Mouse (Mus musculus) liver, adult (tissue): Measurements from ENCODE around the gene Leo1.

Source experiments
- GATA4 ChIP-seq: IDR thresholded peaks from 2 replicates; pipeline ENCODE4 v1.6.1; 2014; ENCODE audit warnings: mild to moderate bottlenecking, low read length; ENCODE audit not compliant: insufficient replicate concordance

Leo1 gene

DNA sequence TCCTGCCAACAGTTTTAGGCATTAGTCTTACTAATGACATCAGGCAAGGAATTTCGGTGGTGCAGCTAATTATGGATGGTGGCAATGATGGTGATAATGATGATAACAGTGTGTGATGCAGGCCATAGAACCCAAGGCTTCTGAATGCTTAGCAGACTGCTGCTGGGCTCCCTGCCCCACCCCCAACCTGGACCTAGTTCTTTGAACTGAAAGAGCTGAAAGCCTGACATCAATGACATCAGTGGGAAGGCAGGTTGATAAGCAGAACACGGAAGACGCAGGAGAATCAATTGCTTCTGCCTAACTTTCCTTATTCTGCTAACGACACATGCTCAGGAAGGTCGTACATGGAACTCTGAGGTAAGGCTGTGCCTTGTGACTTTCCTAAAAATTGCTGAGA, 28.1 kb upstream of the Leo1 start:
- no peak for TF ChIP-seq GATA4

DNA sequence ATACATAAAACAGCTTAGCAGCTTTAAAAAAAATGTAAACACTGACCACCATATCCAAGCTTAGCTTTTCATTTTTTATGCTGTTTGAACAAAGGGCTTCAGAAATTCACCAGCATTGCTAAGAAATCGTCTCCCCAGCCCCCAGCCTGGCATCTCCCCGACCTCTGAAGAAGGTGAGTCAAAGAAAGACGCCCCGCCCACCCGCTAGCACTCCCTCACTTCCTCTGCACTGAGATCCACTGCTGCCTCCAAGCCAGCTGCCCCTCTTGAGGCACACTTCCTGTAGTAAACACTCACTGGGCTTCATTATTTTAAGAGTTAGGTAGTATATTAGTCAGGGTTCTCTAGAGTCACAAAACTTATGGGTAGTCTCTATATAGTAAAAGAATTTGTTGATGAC, 27.1 kb upstream of the Leo1 start:
- no peak for TF ChIP-seq GATA4

DNA sequence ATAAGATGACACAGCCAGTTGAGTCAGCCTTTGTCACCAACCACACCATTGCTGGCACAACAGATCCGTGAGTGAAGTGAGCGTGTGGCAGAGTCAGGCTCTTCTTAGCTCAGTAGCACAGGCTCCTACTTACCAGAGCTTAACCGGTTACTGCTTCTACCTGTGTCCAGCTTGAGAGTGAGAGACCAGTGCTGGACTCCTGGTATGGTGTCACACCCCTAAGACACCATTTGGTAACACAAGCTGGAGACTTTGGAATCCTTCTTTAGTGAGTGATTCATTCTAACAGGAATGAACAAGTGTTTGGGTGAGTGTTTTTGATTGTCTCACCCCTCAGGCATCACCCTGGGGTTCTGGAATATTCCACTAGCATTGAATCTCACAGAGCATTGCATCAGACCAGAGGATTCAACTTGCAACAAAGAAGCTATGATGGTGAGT, 19.1 kb upstream of the Leo1 start:
- TF ChIP-seq GATA4, result no peak

DNA sequence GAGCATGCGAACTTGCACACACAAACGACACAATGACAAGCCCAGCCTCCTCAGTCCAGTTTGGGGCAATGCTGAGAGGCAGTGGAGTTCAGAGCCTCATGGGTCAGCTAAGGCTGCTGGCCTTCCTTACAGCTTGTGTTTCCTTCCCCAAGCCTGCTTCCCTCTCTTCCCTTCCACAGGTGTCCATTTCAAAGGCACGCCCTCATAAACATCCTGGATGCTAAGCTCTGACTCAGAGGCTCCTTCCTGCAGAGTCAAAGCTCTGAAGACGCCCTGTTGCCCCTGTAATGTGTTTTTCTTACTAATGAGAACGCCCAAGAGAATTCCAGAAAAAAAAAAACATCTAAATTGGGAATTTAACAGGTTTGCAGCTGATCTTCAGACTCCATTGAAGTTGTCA, 17.6 kb upstream of the Leo1 start:
- TF ChIP-seq GATA4, result no peak

DNA sequence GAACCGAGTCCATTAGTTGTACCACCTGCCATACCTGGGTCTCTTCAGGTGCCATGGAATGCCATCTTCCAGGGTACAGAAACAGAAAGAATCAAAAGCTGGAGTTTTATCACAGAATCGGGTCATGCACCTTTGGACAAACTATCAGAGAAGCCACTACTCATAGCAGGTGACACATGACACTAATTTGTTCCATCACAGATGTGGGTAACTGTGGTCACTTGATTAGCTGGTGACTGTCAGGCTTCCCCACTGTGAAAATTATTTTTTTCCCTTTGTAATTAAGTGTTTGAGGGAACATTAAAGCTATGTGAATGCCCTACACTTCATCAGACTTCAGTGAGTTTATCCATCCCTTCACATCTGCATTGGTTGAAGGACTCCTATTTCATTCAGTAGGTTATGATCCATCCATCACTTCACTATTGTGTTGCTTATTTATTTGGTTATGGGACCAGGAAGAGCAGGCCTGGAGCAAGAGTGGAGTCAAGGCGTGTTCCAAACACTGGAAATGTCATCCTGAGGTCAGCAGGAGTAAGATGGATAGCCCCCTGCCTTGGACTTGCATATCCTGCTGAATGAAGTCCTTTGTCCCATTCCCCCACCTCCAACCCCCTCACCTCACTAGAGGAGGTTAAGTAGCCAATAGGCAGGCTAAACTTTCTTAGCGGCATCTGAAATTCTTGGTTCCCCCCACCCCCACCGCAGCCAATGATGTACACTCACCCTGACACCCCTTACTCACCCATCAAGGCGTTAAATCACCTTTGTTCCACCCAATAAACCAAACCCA, 16.8 kb upstream of the Leo1 start:
- TF ChIP-seq GATA4, result no peak

DNA sequence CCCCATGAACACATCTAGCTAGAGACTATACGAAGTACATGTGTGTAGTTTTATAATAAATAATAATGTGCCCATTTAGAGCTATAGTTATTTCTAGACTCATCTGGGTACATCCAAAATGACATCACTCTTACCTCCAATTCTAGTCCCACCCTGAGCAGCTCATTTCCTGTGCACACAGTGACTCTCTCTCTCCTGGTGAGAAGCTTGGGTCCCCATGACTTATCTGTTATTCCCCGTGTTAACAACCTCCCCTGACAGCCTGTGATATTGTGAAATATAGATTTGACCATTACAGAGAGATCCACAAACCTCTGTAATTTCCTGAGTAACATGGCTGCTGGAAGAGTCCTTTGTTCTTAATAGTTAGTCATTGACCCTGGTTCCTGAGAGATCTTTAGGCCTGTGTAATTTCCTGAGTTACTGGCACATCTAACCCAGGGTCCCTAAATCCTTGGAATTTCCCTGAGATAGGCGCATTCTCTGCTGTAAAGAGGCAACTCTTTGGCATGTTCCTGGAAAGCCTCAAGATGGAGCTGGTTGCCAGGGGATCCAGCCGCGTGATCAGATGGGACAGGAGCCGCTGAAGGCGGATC, 15.4 kb upstream of the Leo1 start:
- peak; percentile 47; the same call in 1 of the 2 replicates for TF ChIP-seq GATA4

DNA sequence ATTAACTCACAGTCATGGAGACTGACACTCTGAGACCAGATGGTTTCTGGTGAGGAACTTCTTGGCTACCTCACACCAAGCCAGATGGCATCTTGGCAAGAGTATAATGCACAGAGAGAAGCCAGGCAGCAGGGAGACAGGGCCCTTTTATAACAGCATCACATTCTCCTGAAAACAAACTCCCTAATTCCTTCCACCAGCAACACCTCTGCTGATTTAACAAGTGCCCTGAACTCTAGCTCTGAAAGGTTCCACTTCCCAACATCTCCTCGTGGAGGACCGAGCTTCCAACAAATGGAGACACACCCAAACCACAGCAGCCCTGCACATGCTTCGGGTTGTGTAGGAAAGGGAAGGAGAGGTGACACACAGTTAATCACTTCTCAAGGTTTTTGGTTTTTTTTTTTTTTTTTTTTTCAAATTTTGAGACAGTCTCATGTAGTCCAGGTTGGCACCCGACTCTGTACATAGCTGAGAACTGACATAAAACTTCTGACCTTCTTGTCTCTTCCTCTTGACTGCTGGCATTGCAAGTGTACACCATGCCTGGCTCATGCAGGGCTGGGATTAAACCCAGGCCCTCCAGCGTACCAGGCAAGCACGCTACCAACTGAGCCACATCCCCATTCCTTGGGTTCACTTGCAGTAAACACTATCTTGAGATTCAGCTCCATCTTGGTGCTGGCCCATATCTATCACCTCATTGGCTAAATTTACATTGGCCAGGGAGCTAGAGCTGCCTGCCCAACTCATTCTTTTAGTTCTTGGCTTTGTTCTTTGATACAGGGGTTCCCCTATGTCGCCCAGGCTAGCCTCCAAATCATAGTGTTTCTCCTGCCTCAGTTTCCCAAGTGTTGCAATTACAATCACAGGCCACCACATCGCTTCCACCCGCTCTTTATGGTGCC, 13.7 kb upstream of the Leo1 start:
- TF ChIP-seq GATA4, result no peak

DNA sequence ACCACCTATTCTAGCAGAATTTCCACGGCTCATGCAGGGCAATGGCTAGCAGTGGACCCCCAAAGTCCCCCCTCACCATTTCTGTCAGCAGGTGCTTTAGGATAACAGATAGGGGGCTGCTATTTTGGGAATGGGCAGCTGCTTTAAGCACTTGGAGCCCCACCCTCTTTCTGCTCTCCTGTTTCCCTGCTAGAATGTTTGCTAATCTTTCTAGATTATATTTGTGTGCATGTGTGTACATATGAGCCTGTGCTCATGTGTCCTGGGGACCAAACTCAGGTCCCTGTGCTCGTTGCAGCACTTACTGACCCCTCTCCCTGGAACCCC, 13.1 kb upstream of the Leo1 start:
- TF ChIP-seq GATA4, result no peak

DNA sequence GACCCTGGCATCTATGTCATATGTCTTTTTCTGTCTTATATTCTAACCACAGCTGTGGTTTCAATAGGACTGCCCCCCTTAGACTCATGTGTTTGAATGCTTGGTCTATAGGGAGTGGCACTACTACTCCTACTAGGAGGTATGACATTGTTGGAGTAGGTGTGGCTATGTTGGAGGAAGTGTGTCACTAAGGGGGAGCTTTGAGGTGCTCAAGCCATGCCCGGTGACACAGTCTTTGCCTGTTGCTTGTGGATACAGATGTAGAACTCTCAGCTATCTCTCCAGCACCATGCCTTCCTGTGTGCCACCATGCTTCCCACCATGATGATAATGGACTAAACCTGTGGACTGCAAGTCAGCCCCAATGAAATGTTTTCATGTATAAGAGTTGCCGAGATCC, 12.3 kb upstream of the Leo1 start:
- no peak for TF ChIP-seq GATA4

DNA sequence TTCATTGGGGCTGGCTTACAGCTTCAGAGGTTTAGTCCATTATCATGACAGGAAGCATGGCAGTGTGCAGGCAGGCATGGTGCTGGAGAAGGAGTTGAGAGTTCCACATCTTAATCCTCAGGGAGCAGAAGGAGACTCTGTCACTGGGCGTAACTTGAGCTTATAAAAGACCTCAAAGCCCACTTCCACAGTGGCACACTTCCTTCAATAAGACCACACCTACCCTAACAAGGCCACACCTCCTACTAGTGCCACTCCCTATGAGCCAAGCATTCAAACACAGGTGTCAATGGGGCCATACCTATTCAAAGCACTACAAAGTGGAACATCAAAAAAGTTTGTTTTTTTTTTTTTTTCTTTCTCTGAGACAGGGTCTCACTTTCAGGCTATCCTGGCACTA, 11.7 kb upstream of the Leo1 start:
- no peak for TF ChIP-seq GATA4

DNA sequence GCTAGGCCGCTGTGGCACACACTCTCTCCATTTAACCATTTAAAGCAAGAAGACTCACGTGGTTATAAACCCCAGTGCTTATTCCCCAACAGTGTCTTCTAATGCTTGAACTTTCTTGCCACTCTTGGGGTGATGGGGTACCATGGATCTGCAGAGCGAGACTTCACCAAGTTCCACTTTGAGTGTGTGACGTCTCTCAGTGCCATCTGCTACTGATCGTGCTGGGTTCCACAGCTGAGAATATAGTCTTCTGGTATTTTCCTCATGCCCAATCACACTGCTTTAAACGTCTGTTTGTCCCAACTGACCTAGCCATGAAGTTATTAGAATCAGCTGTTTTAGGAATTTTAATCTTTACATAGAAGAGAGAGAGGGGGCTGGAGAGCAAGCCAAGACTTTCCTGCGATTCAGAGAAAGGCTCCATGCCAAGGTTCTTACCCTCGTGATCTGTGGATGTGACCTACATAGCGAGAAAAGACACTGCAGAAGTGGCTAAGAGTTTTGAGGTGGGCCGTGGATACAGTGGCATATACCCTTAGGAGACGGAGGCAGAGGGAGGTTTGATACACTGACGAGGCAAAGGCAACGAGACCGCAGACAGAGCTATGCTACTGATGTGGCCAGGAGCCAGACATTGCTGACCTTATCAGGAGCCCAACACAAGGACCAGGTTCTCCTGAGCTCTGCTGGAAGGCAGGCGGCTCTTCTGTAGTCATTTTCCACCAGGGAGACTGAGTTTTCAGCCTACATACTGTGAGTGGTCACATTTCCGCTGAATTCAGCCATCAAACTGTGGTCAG, 10.3 kb upstream of the Leo1 start:
- no peak for TF ChIP-seq GATA4

DNA sequence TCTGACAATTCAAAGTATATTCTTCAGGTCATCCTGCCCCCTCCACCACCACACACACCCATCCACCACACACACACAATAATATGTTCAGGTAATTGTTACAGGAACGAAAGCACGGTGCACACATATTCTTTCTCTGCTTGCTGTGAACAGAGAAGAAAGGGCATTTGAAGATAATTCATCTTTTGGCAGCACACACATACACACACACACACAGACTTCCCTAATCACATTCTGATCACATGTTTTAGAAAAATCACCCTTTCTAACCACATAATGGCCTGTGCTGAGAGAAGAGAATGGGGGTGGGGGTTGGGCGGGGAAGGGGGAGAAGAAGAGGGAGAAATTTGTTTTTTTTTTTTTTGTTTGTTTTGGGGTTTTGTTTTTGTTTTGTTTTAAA, 8.6 kb upstream of the Leo1 start:
- TF ChIP-seq GATA4, result no peak

DNA sequence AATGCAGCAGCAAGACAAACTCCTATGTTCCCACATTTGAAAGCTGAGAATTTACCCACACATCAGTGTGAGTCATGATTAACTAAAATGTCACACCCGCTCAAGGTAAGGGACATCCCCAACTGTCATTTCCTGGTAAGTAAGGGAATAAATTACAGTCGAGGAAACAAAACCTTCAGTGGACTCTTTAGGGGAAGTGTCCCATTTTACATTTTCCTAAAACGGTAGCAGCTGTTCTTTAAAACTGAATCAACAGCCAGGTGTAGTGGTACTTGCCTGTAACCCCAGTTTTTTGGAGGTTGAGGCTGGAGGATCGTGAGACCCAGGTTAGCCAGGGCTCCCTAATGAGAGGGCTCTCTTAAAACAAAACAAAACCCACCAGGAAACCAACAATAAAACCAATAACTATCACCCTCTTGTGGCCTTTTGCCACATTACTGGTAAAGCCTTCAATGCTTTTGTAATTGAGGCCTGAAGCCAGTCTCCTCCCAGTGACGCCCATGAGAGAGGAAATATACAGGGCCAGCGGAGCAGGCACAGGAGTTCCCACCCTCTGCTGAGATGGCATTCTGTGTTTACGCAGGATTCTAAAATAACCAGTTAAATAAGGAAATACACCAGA, 7.0 kb upstream of the Leo1 start:
- TF ChIP-seq GATA4, result no peak

DNA sequence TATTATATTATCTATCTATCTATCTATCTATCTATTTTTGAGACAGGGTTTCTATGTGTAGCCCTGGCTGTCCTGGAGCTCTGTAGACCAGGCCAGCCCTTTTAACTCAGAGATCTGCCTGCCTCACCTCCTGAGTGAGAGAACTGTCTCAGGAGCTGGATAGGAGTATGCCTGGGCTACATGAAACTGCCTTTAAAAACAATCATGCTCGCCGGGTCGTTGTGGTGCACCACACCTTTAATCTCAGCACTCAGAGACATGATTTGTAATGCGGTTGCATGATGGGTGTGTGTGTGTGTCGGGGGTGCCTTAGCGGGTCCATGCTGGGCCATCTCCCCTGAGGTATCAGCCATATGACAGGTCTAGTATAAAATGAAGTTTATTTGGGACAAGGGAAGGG, 6.5 kb upstream of the Leo1 start:
- TF ChIP-seq GATA4, result no peak

DNA sequence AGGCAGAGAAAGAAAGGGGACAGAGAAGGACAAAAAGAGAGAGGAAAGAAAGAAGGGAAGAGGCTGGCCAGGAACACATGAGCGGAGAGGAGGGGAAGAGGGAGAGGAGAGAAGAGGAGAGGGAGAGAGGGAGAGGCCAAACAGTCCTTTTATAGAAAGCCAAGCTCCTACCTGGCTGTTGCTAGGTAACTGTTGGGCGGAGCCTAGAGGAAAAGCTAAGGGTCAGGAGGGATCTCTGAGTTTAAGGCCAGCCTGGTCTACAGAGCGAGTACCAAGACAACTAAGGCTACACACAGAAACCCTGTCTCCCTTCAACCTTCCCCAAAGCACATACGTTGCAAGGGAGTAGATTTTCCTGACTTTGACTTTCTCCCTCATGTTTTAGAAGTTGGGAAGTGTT, 6.0 kb upstream of the Leo1 start:
- TF ChIP-seq GATA4, result no peak
